Mouse (Mus musculus) ES-E14 (cell line): ENCODE measurements around the gene 4933417A18Rik. TPM values are rescaled to one million over a fixed set of nuclear protein-coding genes. Genes with fewer than 3 reads are reported as not detected.
"Not testable (repeated sequence)": the region's sequence is repeated elsewhere in the genome, so short reads cannot be mapped to it uniquely, and the experiment has no call there.

Experiments
- DNase-seq: peaks from one replicate; pipeline ENCODE4 v3.0.0-alpha.2; 2013; ENCODE audit warnings: low read depth, low spot score
- H3K27ac ChIP-seq: 2 replicates; pipeline ENCODE4 v1.5.1; 2012; ENCODE audit warnings: low read depth, mild to moderate bottlenecking, low read length, moderate library complexity, mixed read lengths; ENCODE audit not compliant: poor library complexity, insufficient read depth, severe bottlenecking
- H3K36me3 ChIP-seq: 2 replicates; pipeline ENCODE4 v1.6.1; 2012; ENCODE audit warnings: mild to moderate bottlenecking, low read length, moderate library complexity, mixed read lengths; ENCODE audit not compliant: control insufficient read depth, poor library complexity, insufficient read depth, severe bottlenecking
- H3K4me1 ChIP-seq, 2 experiments: fragments of 150-350 bp in 1 of 2; sonication (generic) in 1 of 2; 2 replicates each; pipeline ENCODE4 v1.6.1; 2012; ENCODE audit warnings: low read length in 2 of 2, mild to moderate bottlenecking in 1 of 2, mixed read lengths in 1 of 2; ENCODE audit not compliant: control insufficient read depth in 2 of 2, insufficient read depth in 2 of 2, poor library complexity in 1 of 2
- H3K4me3 ChIP-seq, 2 experiments: fragments of 150-350 bp in 1 of 2; sonication (generic) in 1 of 2; 2 replicates each; pipeline ENCODE4 v1.5.1; 2012; ENCODE audit warnings: low read length in 2 of 2, low read depth in 1 of 2, mild to moderate bottlenecking in 1 of 2, mixed read lengths in 1 of 2; ENCODE audit not compliant: insufficient read depth in 1 of 2, poor library complexity in 1 of 2, severe bottlenecking in 1 of 2
- H3K9ac ChIP-seq: 2 replicates; pipeline ENCODE4 v1.6.1; 2012; ENCODE audit warnings: low read depth, mild to moderate bottlenecking, low read length, mixed read lengths; ENCODE audit not compliant: poor library complexity, insufficient read depth, severe bottlenecking
- H3K9me3 ChIP-seq: fragments of 150-350 bp; sonication (generic); 2 replicates; pipeline ENCODE4 v1.6.1; 2012; ENCODE audit warnings: low read depth, mild to moderate bottlenecking, low read length; ENCODE audit not compliant: control insufficient read depth, insufficient read depth
- CHD2 ChIP-seq: IDR thresholded peaks from 2 replicates; pipeline ENCODE4 v1.6.1; 2014; ENCODE audit warnings: mild to moderate bottlenecking, low read depth, low read length, inconsistent platforms
- HCFC1 ChIP-seq: IDR thresholded peaks from 2 replicates; pipeline ENCODE4 v1.6.1; 2012; ENCODE audit warnings: low read length, inconsistent platforms, borderline replicate concordance; ENCODE audit not compliant: insufficient read depth
- MAFK ChIP-seq: IDR thresholded peaks from 2 replicates; pipeline ENCODE4 v1.6.1; 2014; ENCODE audit warnings: mild to moderate bottlenecking, low read depth, low read length, inconsistent platforms; ENCODE audit not compliant: insufficient read depth
- ZC3H11A ChIP-seq: IDR thresholded peaks from 2 replicates; pipeline ENCODE4 v1.6.1; 2012; ENCODE audit warnings: low read depth, mild to moderate bottlenecking, inconsistent platforms, low read length, borderline replicate concordance
- ZNF384 ChIP-seq: IDR thresholded peaks from 2 replicates; pipeline ENCODE4 v1.6.1; 2012; ENCODE audit warnings: low read depth, low read length, inconsistent platforms
- in situ Hi-C, 2 experiments: fragments of 600-800 bp; cut with MboI; formaldehyde crosslinking; loops; one replicate each; pipeline ENCODE4 v1.15.1; 2025; ENCODE audit warnings: low sequenced_read_pairs in 2 of 2, inconsistent platforms in 1 of 2; ENCODE audit not compliant: unreplicated experiment in 2 of 2
- total RNA-seq: library from RNA; depleted of rRNA; stranded (reverse); fragments of 300-350 nt; gene quantifications from 2 replicates; pipeline ENCODE4 v1.2.3, GENCODE M21; 2012

The 4933417A18Rik gene
- total RNA-seq, 1 experiment = not detected

- Histone ChIP-seq H3K4me3 (peak within 1 kb of the TSS; percentile 41 to 64), H3K27ac (no peak within 1 kb of the TSS), H3K9ac (no peak within 1 kb of the TSS; the same call in 1 of the 2 replicates), H3K36me3 (no peaks in the 10 kb centered on the region), H3K9me3 (no peaks in the 10 kb centered on the region), H3K4me1 (peaks cover 8 to 11% of the 10 kb centered on the region in 2 experiments; a peak in 2 of 4 replicates)
- TF ChIP-seq ZC3H11A (no peak), ZNF384 (no peak), CHD2 (no peak), MAFK (no peak), HCFC1 (no peak)
- in situ Hi-C loops = no loop called here
- peak; percentile 38 for DNase-seq
These were observed 39.5 kb downstream of the 4933417A18Rik start, which contains the start of gene Eci3 for GRCm38 (mm10) chr13:34963511-34964397. Eci3 (minus strand) TSS chr13:34963810.

GRCm38 (mm10) chr13:34964419-34964818 lies 40.2 kb downstream of the 4933417A18Rik start:
- DNase-seq = no peak
- H3K9ac ChIP-seq = no peak overlapping the region

GRCm38 (mm10) chr13:34964866-34965265 lies 40.7 kb downstream of the 4933417A18Rik start:
- H3K36me3 ChIP-seq = no peaks in the 10 kb centered on the region
- H3K9ac ChIP-seq = no peak overlapping the region
- in situ Hi-C loops = no loop called here
- H3K9me3 ChIP-seq = no peaks in the 10 kb centered on the region
- peaks cover 8 to 9% of the 10 kb centered on the region in 2 experiments; a peak in 2 of 4 replicates for H3K4me1 ChIP-seq
- no peak overlapping the region for H3K4me3 ChIP-seq
- H3K27ac ChIP-seq = no peak overlapping the region
- no peak for TF ChIP-seq ZNF384
- TF ChIP-seq HCFC1 = no peak
- TF ChIP-seq MAFK = no peak
- TF ChIP-seq CHD2 = no peak
- TF ChIP-seq ZC3H11A = no peak
- peak; percentile 39 for DNase-seq

More at GRCm38 (mm10) chr13:34964419-34964818, 40.2 kb downstream of the 4933417A18Rik start:
- Histone ChIP-seq H3K4me3 (peak overlapping the region in 1 of 2 experiments; percentile 64; a peak in 1 of 4 replicates), H3K9me3 (no peaks in the 10 kb centered on the region), H3K27ac (no peak overlapping the region), H3K36me3 (no peaks in the 10 kb centered on the region), H3K4me1 (peaks cover 8 to 9% of the 10 kb centered on the region in 2 experiments; a peak in 2 of 4 replicates)
- TF ChIP-seq HCFC1 (no peak), CHD2 (no peak), MAFK (no peak), ZC3H11A (no peak), ZNF384 (no peak)
- in situ Hi-C loops = no loop called here

GRCm38 (mm10) chr13:34965647-34966046 lies 41.4 kb downstream of the 4933417A18Rik start:
- H3K27ac ChIP-seq, H3K4me1 ChIP-seq, H3K9me3 ChIP-seq, H3K36me3 ChIP-seq, H3K9ac ChIP-seq, in situ Hi-C loops, H3K4me3 ChIP-seq, DNase-seq: not testable (repeated sequence)

GRCm38 (mm10) chr13:34972456-34972855 lies 48.2 kb downstream of the 4933417A18Rik start:
- H3K9ac ChIP-seq, H3K4me1 ChIP-seq, in situ Hi-C loops, DNase-seq, H3K4me3 ChIP-seq, H3K9me3 ChIP-seq, H3K27ac ChIP-seq, H3K36me3 ChIP-seq: not testable (repeated sequence)
